Mouse (Mus musculus) colon, adult 2 months (tissue): Measurements from ENCODE around the gene Hnf1b. TPM values are rescaled to one million over a fixed set of nuclear protein-coding genes. Genes with fewer than 3 reads are reported as not detected.

Source experiments
- polyA plus RNA-seq: library from polyadenylated mRNA; depleted of rRNA; stranded (reverse); fragments of >200 nt; gene quantifications from 2 replicates; pipeline ENCODE4 v1.2.3, GENCODE M21; 2012; rRNA removed

The Hnf1b gene
- 45.1 and 46.3 TPM in 2 replicates for polyA plus RNA-seq

DNA sequence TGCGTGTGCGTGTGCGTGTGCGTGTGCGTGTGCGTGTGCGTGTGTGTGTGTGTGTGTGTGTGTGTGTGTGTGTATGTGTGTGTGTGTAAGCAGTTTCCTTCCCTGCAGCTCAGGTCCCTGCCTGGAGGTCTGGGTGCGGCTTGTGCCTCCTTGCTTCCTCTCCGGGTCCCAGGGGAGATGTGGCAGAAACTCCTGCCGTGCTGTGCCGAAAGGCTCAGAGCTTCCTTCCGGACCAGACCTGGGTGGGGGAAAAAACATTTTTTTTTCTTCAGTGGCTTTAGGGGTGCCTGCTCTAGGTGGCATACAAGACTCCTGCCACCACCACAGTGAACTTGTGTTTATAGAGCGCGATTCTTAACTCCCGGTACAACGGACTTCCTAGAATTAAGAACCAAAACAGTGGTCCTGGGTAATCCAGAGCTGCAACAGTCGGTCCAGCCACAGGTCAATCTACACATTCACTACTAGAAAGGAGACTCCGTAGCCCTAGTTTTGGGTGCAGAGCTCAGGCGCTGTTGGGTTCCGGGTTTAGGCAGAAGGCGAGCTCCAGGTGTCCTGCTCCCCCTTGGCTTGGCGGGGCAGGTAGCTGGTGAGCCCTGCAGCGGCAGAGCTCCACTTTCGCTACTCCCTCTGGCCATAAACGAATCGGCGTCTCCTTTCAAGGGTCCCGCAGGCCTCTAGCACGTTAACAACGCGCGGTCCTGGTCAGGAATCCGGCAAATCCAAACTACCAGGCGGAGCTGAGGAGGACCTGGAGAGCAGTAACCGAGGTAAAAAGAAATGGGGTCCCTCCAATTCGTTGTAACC lies at the start of gene Hnf1b:
Gene Hnf1b (plus strand): TSS at position 535 of the 807 bp plus-strand sequence.

DNA sequence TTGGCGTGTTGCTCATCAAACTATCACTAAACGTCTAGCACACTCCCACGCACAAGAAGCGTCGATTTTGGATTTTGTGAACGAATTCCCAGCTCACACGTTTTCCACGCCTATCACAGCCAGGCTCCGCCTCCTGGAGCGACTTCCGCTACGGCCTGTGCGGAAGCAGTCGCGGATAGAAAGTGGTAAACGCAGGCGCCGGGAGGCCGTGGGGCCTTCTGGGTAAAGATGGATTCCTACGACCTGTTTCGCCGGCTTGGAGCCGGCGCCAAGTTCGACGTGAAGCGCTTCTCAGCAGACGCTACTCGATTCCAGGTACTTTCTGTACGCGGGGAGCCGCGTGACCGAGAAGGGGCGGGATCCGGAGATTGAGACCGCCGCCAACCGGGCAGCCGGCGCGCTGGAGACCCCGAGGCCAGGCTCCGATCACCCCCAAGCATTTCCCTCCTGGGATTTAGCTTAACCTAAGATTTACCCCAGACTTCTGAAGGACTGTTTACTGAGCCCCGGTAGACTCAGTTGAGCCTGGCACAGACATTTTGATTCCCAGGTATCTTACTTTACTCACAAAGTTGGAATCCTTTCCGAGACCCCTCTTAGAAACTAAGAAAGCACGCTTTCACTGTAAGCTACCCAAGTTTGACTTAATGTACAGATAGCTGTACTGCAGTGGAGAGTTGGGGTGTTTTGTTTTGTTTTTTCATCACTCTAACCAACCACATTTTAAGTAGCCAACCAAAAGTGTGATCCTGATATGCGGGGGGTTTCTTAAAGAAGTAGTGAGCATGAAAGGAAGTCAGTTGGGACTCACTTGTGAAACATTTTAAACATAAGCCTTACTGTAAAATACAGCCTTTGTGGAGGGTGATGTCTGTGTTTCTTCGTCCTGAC lies 92.3 kb downstream of the Hnf1b start, which contains the start of gene Ddx52:
Gene Ddx52 (plus strand): TSS at position 113 of the 891 bp plus-strand sequence.

Other genes with a start within 250 kb of the Hnf1b start
- gene Rpl9-ps1, start 204.4 kb upstream of the Hnf1b start, polyA plus RNA-seq = not detected in 2 replicates
- 0.38 and 1.1 TPM in 2 replicates for gene Ccl3, start 200.7 kb upstream of the Hnf1b start, polyA plus RNA-seq
- gene Ccl4, start 187.5 kb upstream of the Hnf1b start, polyA plus RNA-seq = 0.46 and 0.47 TPM in 2 replicates
- gene Wfdc17, start 146.1 kb upstream of the Hnf1b start, polyA plus RNA-seq = 1.3 and 3.5 TPM in 2 replicates
- 5.9 and 16.4 TPM in 2 replicates for gene Wfdc18, start 141.0 kb upstream of the Hnf1b start, polyA plus RNA-seq
- 1.1 and 1.6 TPM in 2 replicates for gene Wfdc21, start 103.1 kb upstream of the Hnf1b start, polyA plus RNA-seq
- gene Heatr6, start 96.4 kb upstream of the Hnf1b start, polyA plus RNA-seq = 15.6 and 20.4 TPM in 2 replicates
- gene Ddx52, start 92.0 kb downstream of the Hnf1b start, polyA plus RNA-seq = 1.5 and 1.7 TPM in 2 replicates
- gene Synrg, start 114.4 kb downstream of the Hnf1b start, polyA plus RNA-seq = 15.9 and 18.0 TPM in 2 replicates
- 10.1 and 10.7 TPM in 2 replicates for gene Dusp14, start 219.2 kb downstream of the Hnf1b start, polyA plus RNA-seq